Mouse (Mus musculus) naive thymus-derived CD4-positive, alpha-beta T cell, adult 5 months (primary cell): ENCODE data around the gene Kifc1. TPM values are rescaled to one million over a fixed set of nuclear protein-coding genes. Genes with fewer than 3 reads are reported as not detected.

ENCODE experiments used
- polyA plus RNA-seq: library from polyadenylated mRNA; unstranded; fragments of 100-300 nt; shearing (Covaris generic); gene quantifications from one replicate; pipeline ENCODE4 v1.2.1, GENCODE M21; 2017

The Kifc1 gene
- 1.0 TPM for polyA plus RNA-seq

GRCm38 (mm10) chr17:33890533-33891059, at the start of gene Kifc1:
Gene Kifc1 (minus strand): TSS chr17:33890661.

GRCm38 (mm10) chr17:33929371-33930279, 39.2 kb upstream of the Kifc1 start, which contains the start of gene Rgl2:
Gene Rgl2 (plus strand): TSS chr17:33929543.

GRCm38 (mm10) chr17:33915671-33916250, 25.3 kb upstream of the Kifc1 start, which contains the start of the genes Tapbp and Zbtb22:
Gene Tapbp (plus strand): TSS chr17:33915899.
Gene Zbtb22 (plus strand): TSS chr17:33915904.

GRCm38 (mm10) chr17:33909077-33909868, 18.8 kb upstream of the Kifc1 start, which contains the start of gene Daxx:
Gene Daxx (plus strand): TSS chr17:33909414.

GRCm38 (mm10) chr17:33904835-33905234, 14.4 kb upstream of the Kifc1 start, which contains the start of gene Platr17:
Gene Platr17 (plus strand): TSS chr17:33905135.

GRCm38 (mm10) chr17:33873537-33873936, 16.9 kb downstream of the Kifc1 start, which contains the start of gene Gm7029:
Gene Gm7029 (plus strand): TSS chr17:33873837.

GRCm38 (mm10) chr17:33842966-33843795, 47.3 kb downstream of the Kifc1 start, which contains the start of gene Cd320:
Gene Cd320 (plus strand): TSS chr17:33843091.

Other genes starting within 250 kb of the Kifc1 start
- 353 TPM for gene Hnrnpm, start 203.8 kb downstream of the Kifc1 start, polyA plus RNA-seq
- gene March2, start 172.0 kb downstream of the Kifc1 start, polyA plus RNA-seq, result 90.7 TPM
- 330 TPM for gene Rab11b, start 130.1 kb downstream of the Kifc1 start, polyA plus RNA-seq
- gene Angptl4, start 108.8 kb downstream of the Kifc1 start, polyA plus RNA-seq, result 0.50 TPM
- gene Kank3, start 80.1 kb downstream of the Kifc1 start, polyA plus RNA-seq, result 2.5 TPM
- gene Rps28, start 66.1 kb downstream of the Kifc1 start, polyA plus RNA-seq, result 1,419 TPM
- 194 TPM for gene Ndufa7, start 66.1 kb downstream of the Kifc1 start, polyA plus RNA-seq
- 13.0 TPM for gene Cd320, start 47.6 kb downstream of the Kifc1 start, polyA plus RNA-seq
- gene Gm7029, start 16.8 kb downstream of the Kifc1 start, polyA plus RNA-seq, result not detected
- gene Platr17, start 14.5 kb upstream of the Kifc1 start, polyA plus RNA-seq, result 3.7 TPM
- gene Daxx, start 18.8 kb upstream of the Kifc1 start, polyA plus RNA-seq, result 105 TPM
- 322 TPM for gene Tapbp, start 25.2 kb upstream of the Kifc1 start, polyA plus RNA-seq
- gene Zbtb22, start 25.2 kb upstream of the Kifc1 start, polyA plus RNA-seq, result 17.5 TPM
- gene Rgl2, start 38.9 kb upstream of the Kifc1 start, polyA plus RNA-seq, result 145 TPM
- gene Pfdn6, start 49.7 kb upstream of the Kifc1 start, polyA plus RNA-seq, result 100 TPM
- gene Wdr46, start 50.0 kb upstream of the Kifc1 start, polyA plus RNA-seq, result 60.9 TPM
- gene B3galt4, start 60.8 kb upstream of the Kifc1 start, polyA plus RNA-seq, result 27.2 TPM
- gene Vps52, start 65.2 kb upstream of the Kifc1 start, polyA plus RNA-seq, result 53.7 TPM
- 3,154 TPM for gene Rps18, start 65.3 kb upstream of the Kifc1 start, polyA plus RNA-seq
- 11,864 TPM for gene H2-K1, start 109.7 kb upstream of the Kifc1 start, polyA plus RNA-seq
- 36.4 TPM for gene Ring1, start 134.0 kb upstream of the Kifc1 start, polyA plus RNA-seq
- 306 TPM for gene H2-Ke6, start 137.4 kb upstream of the Kifc1 start, polyA plus RNA-seq
- gene Slc39a7, start 141.0 kb upstream of the Kifc1 start, polyA plus RNA-seq, result 136 TPM
- gene Rxrb, start 141.2 kb upstream of the Kifc1 start, polyA plus RNA-seq, result 128 TPM
- 4.4 TPM for gene Col11a2, start 148.8 kb upstream of the Kifc1 start, polyA plus RNA-seq
- 5.4 TPM for gene H2-Oa, start 201.7 kb upstream of the Kifc1 start, polyA plus RNA-seq
- 32.5 TPM for gene H2-DMa, start 228.9 kb upstream of the Kifc1 start, polyA plus RNA-seq
- 299 TPM for gene Brd2, start 232.0 kb upstream of the Kifc1 start, polyA plus RNA-seq